Mouse (Mus musculus): ENCODE measurements around the gene Slc22a16.

Gene Slc22a16

GRCm38 (mm10) chr10:40617973-40618372 lies 47.8 kb downstream of the Slc22a16 start:
- no peak for DNase-seq

DNA sequence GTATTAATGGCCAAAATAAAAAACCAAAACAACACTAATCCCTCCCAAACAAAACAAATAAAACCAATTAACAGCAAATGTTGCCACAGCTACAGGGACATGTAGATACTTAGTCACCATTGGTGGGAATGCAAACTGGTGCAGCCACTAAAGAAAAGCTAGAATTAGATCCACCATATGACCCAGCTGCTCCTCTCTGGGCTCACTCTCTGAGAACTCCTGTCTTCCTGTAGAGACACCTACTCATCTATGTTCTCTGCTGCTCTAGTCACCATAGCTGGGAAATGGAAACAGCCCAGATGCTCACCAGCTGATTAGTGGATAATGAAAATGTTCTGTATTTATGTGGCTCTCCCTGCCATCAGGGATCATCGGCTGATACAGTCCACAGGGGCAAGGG lies 49.6 kb downstream of the Slc22a16 start:
- DNase-seq: no peak

GRCm38 (mm10) chr10:40629140-40629539 lies 59.0 kb downstream of the Slc22a16 start:
- peak; percentile 45 to 62 for DNase-seq

DNA sequence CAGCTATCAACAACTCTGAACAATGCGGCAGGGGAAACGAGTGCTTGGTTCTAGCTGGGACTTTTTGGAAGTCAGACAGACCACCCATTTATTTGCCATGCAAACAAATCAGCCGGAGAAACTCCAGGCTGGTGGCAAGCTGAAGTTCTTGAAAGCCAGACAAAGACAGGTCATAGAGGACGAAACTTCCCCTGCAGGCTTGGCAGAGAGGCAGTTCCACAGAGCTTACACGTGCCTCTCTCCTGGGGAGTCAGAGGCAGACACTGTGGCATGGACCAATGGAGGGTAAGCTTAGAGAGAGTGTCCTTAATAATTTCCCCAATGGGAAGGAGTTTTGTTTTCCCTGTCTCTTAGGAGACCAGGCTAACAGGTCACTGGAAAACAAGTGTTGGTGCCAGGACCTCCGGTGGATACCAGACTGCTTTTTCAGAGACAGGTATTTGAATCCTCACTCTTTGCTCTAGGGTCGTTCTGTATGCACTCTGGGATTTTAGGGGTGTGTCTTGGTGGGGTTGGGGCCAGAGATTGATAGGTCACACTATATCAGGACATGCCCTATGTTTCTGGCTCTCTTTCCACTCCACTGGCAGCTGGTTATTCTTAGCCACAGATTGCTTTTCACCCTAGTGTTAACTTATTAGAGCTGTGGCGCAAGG lies 59.6 kb downstream of the Slc22a16 start, which contains the start of gene Ddo:
Ddo (plus strand) TSS at position 356 of the 656 bp plus-strand sequence.
- DNase-seq: peak; percentile 59 to 77

DNA sequence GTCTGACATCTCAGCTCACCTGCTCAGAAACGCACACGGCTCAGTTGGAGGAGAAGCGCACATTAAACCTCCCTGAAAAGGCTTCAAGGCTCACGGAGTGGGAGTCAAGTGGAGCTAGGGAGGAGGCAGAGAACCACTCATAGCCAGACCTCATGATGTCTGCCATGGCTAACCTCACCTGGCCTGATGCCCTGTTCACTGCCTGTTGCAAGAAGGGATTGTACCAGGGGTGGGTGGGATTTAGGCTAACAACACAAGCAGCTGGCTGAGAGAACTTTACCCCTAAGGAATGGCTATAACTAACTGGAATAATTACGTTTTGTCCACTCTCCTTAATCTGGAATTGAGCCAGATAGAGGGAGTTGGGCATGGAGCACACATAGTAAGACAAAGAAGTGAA lies 60.3 kb downstream of the Slc22a16 start:
- peak; percentile 57 to 72 for DNase-seq

GRCm38 (mm10) chr10:40630961-40631360 lies 60.8 kb downstream of the Slc22a16 start:
- no peak for DNase-seq

GRCm38 (mm10) chr10:40632087-40632486 lies 62.0 kb downstream of the Slc22a16 start:
- no peak for DNase-seq

GRCm38 (mm10) chr10:40637331-40637730 lies 67.2 kb downstream of the Slc22a16 start:
- DNase-seq: no peak

- no peak for DNase-seq
Observed at GRCm38 (mm10) chr10:40638276-40638675, 68.1 kb downstream of the Slc22a16 start.

DNA sequence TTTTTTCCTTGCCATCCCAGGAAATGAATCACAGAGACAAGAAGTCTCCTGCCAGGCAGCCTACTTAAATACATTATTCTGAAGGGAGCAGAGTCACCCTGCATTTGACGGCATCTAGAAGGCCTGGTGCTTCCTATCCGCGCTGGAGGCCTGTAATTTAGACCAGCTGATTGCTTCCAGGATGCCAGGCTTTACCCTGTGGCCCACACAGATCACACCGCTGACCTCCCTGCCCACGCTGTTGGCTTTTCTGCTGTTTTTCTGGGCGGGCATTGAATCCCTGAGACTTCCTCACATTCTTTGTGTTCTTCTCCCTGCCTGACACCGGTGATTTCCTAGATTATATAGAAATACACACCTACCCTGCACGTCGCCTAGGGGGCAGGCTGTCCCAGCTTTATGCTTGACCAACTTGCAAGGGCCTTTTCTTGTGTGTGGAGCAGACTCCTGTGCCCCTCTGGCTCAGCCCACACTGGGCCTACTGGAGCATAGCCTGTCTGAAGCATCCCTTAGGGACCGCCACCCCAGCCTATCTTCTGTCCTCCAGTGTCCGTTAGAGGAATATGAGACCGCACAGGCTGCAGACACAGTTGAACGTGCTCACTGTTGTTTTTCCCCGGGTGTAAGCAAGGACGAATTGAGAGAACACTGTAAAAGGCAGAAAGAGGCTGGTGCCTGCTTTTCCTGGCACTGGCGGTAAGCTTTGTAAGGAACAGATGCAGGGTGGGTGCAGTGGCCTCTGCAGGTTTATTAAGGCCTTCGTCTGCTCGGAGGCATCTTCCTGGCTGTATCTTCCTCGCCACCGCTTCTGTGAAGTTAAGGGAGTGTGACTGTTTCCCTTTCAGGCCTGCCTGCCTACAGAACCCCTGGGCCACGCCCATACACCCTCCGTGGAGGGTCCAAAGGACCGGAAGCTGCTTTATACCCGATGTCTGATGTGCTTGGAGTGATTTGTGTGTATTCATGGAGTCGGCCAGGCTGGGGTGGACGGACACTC lies 69.0 kb downstream of the Slc22a16 start:
- DNase-seq: no peak

DNA sequence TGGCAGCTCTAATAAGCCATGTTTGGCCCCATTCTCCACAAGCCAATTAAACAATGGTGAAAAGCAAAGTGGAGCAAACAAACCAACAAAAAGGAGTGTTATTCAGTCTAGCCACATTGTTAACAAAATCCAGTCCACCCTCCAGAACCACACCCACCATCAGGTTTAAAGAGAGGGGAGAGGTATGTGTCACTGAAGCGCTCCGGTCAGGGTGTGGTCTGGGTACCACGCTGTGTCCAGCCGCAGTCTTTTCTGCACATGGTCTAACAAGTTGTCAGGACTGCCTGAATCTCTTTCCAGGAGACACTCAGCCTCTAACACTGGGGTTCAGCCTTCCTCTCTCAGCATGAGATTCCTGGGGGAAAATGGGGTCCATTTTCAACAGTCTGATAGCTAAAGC lies 70.3 kb downstream of the Slc22a16 start:
- no peak for DNase-seq

- no peak for DNase-seq
Observed at GRCm38 (mm10) chr10:40641901-40642300, 71.8 kb downstream of the Slc22a16 start.

DNA sequence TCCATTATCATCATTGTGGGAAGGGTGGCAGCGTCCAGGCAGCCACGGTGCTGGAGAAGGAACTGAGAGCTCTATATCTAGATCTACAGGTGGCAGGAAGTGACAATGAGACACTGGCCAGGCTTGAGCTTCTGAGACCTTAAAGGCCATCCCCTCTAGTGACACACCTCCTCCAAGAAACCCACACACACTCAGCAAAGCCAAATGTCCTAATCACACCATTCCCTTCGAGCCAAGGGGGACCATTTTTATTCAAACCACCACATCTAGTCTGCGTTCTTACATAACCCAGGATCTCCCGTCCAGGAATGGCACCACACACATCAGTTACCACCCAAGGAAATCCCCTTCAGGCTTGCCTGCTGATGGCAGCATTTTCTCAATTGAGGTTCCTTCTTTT lies 73.0 kb downstream of the Slc22a16 start:
- DNase-seq: no peak

- no peak for DNase-seq
Observed at GRCm38 (mm10) chr10:40644456-40644855, 74.3 kb downstream of the Slc22a16 start.

GRCm38 (mm10) chr10:40645346-40645745 lies 75.2 kb downstream of the Slc22a16 start:
- no peak for DNase-seq

DNA sequence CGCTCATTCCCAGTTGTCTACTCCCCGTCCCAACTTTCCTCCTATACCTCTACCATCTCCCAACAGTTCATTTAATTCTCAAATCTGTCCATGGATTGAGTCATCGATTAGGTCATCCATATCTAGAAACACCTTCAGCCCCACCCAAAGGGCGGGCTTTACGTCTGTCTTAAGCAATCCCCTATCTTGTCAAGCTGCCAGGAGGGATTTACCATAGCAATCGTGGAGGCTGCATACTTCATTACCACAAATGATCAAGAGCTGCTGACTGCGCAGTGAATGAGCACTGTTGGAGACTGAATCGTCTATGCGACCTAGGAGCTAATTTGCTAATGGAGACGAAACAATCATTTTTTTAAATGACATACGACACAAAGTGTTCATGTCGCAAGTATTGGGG lies 78.6 kb downstream of the Slc22a16 start:
- DNase-seq: no peak

GRCm38 (mm10) chr10:40649634-40650033 lies 79.5 kb downstream of the Slc22a16 start:
- no peak for DNase-seq

DNA sequence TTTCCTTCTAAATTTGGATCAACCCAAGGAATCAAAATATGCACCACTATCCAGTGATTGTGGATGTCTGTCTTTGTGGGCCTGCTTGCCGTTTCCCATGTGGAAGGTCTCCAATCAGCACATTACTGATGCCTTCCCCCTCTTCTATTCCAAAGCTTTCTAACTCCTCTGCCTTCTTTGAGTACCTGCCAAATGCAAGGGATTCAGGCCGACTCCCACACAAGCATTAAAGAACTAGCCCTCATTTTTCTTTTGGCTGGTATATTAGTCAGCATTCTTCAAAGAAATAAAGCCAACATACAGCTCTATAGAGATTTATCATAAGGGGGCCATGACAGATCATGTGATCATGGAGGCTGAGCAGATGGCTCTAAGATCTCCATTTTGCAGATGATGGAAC lies 81.5 kb downstream of the Slc22a16 start:
- DNase-seq: no peak

All from lung, adult 18-20 months (tissue).